Mouse (Mus musculus) embryonic facial prominence, embryonic 13.5 days (tissue): ENCODE data around the gene Atp8b4. TPM values are rescaled to one million over a fixed set of nuclear protein-coding genes. Genes with fewer than 3 reads are reported as not detected.
"Not testable (repeated sequence)": the region's sequence is repeated elsewhere in the genome, so short reads cannot be mapped to it uniquely, and the experiment has no call there.

Experiments
- ATAC-seq: fragments of 200-750 bp; cut with Nextera tagmentation; 2 replicates; pipeline ENCODE4 v1.8.0; 2017; ENCODE audit warnings: low read depth; ENCODE audit not compliant: insufficient number of reproducible peaks, insufficient read depth, low FRiP score, low TSS enrichment
- H3K27ac ChIP-seq: fragments of 300-500 bp; sonication (generic); 2 replicates; pipeline ENCODE4 v1.5.1; 2015; ENCODE audit warnings: moderate library complexity, mild to moderate bottlenecking, inconsistent platforms
- H3K27me3 ChIP-seq: fragments of 300-500 bp; sonication (generic); 2 replicates; pipeline ENCODE4 v1.6.1; 2015; ENCODE audit warnings: mild to moderate bottlenecking, inconsistent platforms
- H3K36me3 ChIP-seq: fragments of 300-500 bp; sonication (generic); 2 replicates; pipeline ENCODE4 v1.6.1; 2015; ENCODE audit warnings: mild to moderate bottlenecking, inconsistent platforms
- H3K4me1 ChIP-seq: fragments of 300-500 bp; sonication (generic); 2 replicates; pipeline ENCODE4 v1.6.1; 2015; ENCODE audit warnings: inconsistent platforms
- H3K4me2 ChIP-seq: fragments of 300-500 bp; sonication (generic); 2 replicates; pipeline ENCODE4 v1.6.1; 2015; ENCODE audit warnings: moderate library complexity, mild to moderate bottlenecking, inconsistent platforms
- H3K4me3 ChIP-seq: fragments of 300-500 bp; sonication (generic); 2 replicates; pipeline ENCODE4 v1.5.1; 2015; ENCODE audit warnings: mild to moderate bottlenecking, inconsistent platforms
- H3K9ac ChIP-seq: fragments of 300-500 bp; sonication (generic); 2 replicates; pipeline ENCODE4 v1.6.1; 2015; ENCODE audit warnings: mild to moderate bottlenecking, inconsistent platforms
- H3K9me3 ChIP-seq: fragments of 300-500 bp; sonication (generic); 2 replicates; pipeline ENCODE4 v1.6.1; 2016; ENCODE audit warnings: inconsistent platforms
- WGBS: fragments of 180-500 bp; shearing (Covaris S2); methylation state at CpG from one replicate; pipeline ENCODE4 v1.1.7; 2015; ENCODE audit warnings: mixed read lengths; 5-methylcytosine and 5-hydroxymethylcytosine counted together
- polyA plus RNA-seq: library from polyadenylated mRNA; unstranded; fragments of >200 nt; fragmentation: Nextera tagmentation; extraction: Ambion mirVana; gene quantifications from 2 replicates; pipeline ENCODE4 v1.2.1, GENCODE M21; 2015

The Atp8b4 gene
- polyA plus RNA-seq, 1 experiment from 2014 or later, result 0.63 TPM

DNA sequence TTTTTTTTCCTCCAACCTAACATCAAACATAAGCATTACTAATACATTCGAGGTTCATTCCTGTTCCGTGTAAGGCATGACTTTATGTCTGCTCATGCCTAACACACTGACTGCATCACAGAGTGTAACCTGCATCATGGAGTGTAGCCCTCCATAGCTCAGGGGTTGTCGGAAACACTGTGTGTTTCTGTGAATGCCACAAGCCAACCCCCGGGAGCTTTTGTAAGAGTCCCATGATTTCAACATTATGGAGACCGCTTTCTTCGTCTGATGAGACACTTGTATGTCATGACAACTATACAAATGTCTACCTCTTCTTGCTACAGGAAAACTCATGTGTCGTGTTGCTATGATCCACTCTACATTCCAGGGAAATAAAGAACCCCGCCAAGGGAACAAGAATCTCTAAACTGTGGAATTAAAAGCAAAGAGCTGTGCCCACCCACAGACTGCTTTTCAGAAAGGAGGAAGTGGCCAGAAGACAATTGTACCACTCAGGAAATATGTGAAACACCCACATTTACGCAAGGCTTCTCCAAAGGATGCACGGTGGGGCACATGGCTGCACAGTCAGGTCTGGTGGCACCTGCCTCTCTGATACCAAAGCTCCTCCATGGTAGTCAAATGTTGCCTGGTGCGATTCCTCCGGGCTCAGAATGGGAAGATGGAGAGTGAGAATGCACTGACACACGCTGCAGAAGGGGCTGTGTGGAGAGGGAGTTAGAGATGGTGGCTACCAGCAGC is 33.9 kb downstream of the Atp8b4 start:
- ATAC-seq, result no peak
- WGBS, result 75% methylated on average over 13 of the region's 13 CpGs

DNA sequence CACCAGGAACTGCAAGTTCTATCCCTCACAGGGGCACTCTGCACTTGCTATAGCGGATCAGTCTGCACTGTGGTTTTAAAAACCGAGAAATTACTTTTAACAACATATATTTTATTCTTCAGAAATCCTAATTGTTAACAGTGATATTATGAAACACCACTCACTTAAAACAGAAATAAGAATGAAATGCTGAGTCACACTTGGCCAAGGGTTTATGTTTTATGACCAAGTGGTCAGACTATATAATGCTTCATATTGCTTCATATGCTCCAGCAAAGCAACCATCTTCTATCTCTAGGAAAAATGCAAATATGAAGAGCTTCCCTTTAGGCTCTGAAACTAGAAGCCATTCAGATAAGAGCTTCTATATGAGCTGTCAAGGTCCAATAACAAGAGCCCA is 41.8 kb downstream of the Atp8b4 start:
- no peak overlapping the region for H3K9ac ChIP-seq
- ATAC-seq, result no peak
- no peaks in the 10 kb centered on the region for H3K9me3 ChIP-seq
- H3K4me1 ChIP-seq, result no peaks in the 10 kb centered on the region
- no peaks in the 10 kb centered on the region for H3K36me3 ChIP-seq
- no peak overlapping the region for H3K27ac ChIP-seq
- 88% methylated on average over 2 of the region's 2 CpGs for WGBS
- no peaks in the 10 kb centered on the region for H3K27me3 ChIP-seq
- no peak overlapping the region for H3K4me3 ChIP-seq
- no peak overlapping the region for H3K4me2 ChIP-seq

More for the DNA sequence above, 33.9 kb downstream of the Atp8b4 start:
- Histone ChIP-seq H3K27ac (no peak overlapping the region), H3K9me3 (no peaks in the 10 kb centered on the region), H3K4me1 (no peaks in the 10 kb centered on the region; the same call in 1 of the 2 replicates), H3K36me3 (no peaks in the 10 kb centered on the region), H3K27me3 (no peaks in the 10 kb centered on the region), H3K9ac (no peak overlapping the region), H3K4me2 (no peak overlapping the region), H3K4me3 (no peak overlapping the region)

DNA sequence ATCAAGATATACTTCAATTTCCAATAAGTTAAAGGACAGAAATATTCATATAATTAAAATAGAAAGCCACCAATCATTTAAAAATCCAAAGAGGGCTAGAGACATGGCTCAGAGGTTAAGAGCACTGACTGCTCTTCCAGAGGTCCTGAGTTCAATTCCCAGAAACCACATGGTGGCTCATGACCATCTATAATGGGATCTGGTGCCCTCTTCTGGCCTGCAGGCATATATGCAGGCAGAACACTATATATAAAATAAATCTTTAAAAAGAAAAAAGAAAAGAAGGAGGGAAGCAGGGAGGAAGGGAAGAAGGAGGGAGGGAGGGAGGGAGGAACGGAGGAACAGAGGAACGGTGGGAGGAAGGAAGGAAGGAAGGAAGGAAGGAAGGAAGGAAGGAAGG is 42.7 kb downstream of the Atp8b4 start:
- not testable (repeated sequence) for ATAC-seq, H3K4me1 ChIP-seq, H3K4me2 ChIP-seq, H3K36me3 ChIP-seq, H3K27ac ChIP-seq, H3K9me3 ChIP-seq, H3K9ac ChIP-seq, H3K27me3 ChIP-seq, H3K4me3 ChIP-seq
- WGBS, result 43% methylated on average over 2 of the region's 2 CpGs

DNA sequence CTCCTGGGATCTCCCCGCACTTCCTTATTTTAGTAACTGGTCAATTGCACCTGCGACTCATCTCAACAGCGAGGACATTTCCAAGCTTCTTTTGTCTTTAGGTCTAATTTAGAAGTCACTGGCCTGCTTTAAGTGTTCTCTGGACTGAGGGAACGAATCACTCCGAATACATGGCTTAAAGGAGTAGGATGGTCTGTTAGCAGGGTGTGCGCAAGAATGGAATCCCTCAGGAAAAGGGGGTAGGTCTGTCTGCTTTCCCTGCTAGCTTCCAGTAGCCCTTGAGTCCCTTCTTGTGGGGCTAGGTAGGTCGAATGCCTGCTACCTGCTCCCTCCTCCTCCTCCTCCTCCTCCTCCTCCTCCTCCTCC is 49.6 kb downstream of the Atp8b4 start:
- H3K27me3 ChIP-seq, result no peaks in the 10 kb centered on the region
- peak overlapping the region; percentile 75 for H3K27ac ChIP-seq
- WGBS, result 72% methylated on average over 7 of the region's 7 CpGs
- no peak overlapping the region for H3K4me3 ChIP-seq
- peak overlapping the region; percentile 39 for H3K4me2 ChIP-seq
- H3K9me3 ChIP-seq, result no peaks in the 10 kb centered on the region
- ATAC-seq, result no peak
- peaks cover 15% of the 10 kb centered on the region for H3K4me1 ChIP-seq
- H3K9ac ChIP-seq, result no peak overlapping the region
- H3K36me3 ChIP-seq, result no peaks in the 10 kb centered on the region

DNA sequence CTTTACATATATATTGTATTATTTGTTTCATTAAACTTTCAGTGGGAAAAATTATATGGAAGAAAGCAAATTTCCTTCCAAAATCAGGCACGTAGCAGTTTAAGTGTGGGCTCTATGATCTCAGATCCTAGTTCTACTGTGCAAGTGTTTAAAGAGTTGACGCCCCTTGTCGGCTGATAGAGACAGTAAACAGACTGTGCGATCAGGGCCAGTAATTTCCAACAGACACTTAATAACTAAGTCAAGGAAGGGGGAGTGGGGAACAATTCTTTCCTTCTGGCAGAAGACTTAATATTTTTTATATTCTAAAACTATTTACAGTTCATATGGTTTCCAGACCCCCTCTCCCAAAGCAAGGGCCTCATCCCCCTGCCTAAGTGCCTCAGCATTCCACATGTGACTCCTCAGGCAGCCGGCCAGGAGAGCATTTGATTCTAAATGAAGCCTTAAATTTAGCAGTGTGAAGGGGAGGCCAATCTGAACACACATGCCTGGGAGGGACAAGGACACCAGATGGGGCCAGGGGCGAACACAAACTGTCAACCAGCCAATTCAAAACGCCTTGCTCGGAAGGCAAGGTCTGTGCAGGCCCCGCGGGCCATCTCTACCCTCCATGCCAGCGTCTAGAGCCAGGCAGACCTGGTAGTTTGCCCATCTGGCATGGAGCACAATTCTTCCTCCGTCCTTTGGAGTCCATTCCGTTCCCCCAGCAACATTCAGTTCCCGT is 50.1 kb downstream of the Atp8b4 start:
- 43% methylated on average over 14 of the region's 14 CpGs for WGBS
- Histone ChIP-seq H3K4me2 (peak overlapping the region; percentile 39), H3K9me3 (no peaks in the 10 kb centered on the region), H3K4me1 (peaks cover 15% of the 10 kb centered on the region), H3K4me3 (no peak overlapping the region), H3K27ac (peak overlapping the region; percentile 75), H3K27me3 (no peaks in the 10 kb centered on the region), H3K36me3 (no peaks in the 10 kb centered on the region), H3K9ac (no peak overlapping the region)
- ATAC-seq, result peak; percentile 69

DNA sequence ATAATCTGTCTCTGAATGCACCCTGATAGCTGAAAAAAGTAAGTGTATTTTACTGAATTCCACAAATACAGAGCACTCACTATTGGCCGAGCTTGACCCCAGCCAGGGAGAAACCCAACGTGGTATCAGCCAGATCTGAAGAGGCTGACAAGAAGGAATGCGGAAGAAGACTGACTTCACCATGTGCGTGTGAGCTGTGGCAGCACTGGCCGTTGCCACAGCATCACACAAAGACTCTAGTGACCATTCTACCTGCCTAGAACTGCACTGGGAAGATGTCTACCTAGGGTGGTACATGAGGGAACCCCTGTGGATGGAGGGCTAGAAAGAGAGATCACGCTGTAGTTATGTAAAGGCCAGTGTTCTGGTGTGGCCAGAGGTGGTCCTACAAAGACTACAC is 55.4 kb downstream of the Atp8b4 start:
- WGBS, result 70% methylated on average over 6 of the region's 6 CpGs
- Histone ChIP-seq H3K27ac (no peak overlapping the region), H3K36me3 (no peaks in the 10 kb centered on the region), H3K4me3 (no peak overlapping the region), H3K4me2 (no peak overlapping the region), H3K9ac (no peak overlapping the region), H3K4me1 (peaks cover 5% of the 10 kb centered on the region), H3K27me3 (no peaks in the 10 kb centered on the region), H3K9me3 (no peaks in the 10 kb centered on the region)
- ATAC-seq, result no peak

DNA sequence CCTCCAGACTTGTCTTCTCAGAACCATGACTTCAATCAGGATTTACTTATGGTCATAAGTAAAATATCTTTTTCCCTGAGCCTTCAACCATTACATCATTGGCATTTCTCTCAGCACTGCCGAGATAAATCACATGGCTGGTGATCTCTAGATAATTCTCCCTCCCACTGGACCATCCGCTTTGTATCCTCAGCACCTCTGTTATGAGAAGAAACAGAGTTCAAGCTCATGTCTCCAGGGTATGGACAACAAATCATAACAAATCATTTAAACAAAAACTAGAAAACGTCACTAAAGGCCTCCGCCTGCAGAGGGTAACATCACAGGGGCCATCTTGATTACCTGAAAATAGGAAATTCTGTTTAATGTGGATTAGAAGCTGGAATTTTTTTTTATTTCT is 58.9 kb downstream of the Atp8b4 start:
- no peak overlapping the region for H3K4me3 ChIP-seq

DNA sequence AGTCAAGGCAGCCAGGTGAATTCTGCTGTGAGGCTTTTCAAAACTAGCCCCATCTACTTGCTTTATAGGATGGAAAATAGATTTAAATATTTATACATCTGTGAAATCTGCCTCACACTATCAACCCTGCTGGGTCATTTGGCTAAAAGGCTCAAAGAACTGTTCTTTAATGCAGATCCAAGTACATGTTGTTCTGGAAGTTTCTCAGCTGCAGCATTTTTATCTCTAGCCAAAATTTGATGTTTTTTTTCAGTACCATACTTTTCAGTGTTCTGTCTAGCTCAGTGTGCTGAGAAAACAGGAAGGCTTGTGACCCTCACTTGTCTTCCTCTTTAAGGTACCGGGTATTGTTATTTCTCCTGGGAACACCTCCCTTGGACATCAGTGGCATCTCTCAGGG is 65.8 kb downstream of the Atp8b4 start:
- Histone ChIP-seq H3K4me2 (no peak overlapping the region), H3K36me3 (no peaks in the 10 kb centered on the region), H3K4me1 (no peaks in the 10 kb centered on the region), H3K4me3 (no peak overlapping the region), H3K9me3 (no peaks in the 10 kb centered on the region), H3K27ac (no peak overlapping the region), H3K27me3 (no peaks in the 10 kb centered on the region), H3K9ac (no peak overlapping the region)
- no peak for ATAC-seq
- 79% methylated on average over 1 of the region's 1 CpGs for whole genome bisulfite sequencing

More for the DNA sequence above, 58.9 kb downstream of the Atp8b4 start:
- H3K4me2 ChIP-seq, result no peak overlapping the region
- ATAC-seq, result no peak
- H3K27me3 ChIP-seq, result no peaks in the 10 kb centered on the region
- H3K27ac ChIP-seq, result no peak overlapping the region
- H3K9me3 ChIP-seq, result no peaks in the 10 kb centered on the region
- no peaks in the 10 kb centered on the region for H3K36me3 ChIP-seq
- WGBS, result 65% methylated on average over 4 of the region's 4 CpGs
- no peak overlapping the region for H3K9ac ChIP-seq
- no peaks in the 10 kb centered on the region for H3K4me1 ChIP-seq

DNA sequence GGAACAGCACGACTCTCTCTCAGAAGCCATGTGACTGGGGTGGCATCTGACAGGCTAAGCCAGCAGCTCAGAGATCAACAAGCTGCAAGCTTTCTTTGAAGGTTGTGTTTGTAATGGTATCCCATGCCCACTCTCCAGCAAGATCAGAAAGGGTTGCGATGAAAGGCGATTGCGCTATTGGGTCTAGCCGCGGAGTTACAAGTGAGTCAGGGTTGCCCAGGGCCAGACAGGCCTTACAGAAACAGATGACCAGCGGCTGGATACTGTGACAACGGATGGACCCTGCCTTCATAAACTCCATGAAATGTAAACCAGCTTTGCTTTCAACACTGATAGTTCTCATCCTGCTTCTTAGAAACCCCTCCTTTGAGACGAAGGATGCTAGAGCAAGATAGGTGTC is 66.2 kb downstream of the Atp8b4 start:
- H3K4me1 ChIP-seq, result no peaks in the 10 kb centered on the region
- ATAC-seq, result no peak
- no peak overlapping the region for H3K4me2 ChIP-seq
- no peaks in the 10 kb centered on the region for H3K9me3 ChIP-seq
- 87% methylated on average over 9 of the region's 9 CpGs for WGBS
- H3K36me3 ChIP-seq, result no peaks in the 10 kb centered on the region
- no peak overlapping the region for H3K9ac ChIP-seq
- H3K27me3 ChIP-seq, result no peaks in the 10 kb centered on the region
- H3K4me3 ChIP-seq, result no peak overlapping the region
- no peak overlapping the region for H3K27ac ChIP-seq

DNA sequence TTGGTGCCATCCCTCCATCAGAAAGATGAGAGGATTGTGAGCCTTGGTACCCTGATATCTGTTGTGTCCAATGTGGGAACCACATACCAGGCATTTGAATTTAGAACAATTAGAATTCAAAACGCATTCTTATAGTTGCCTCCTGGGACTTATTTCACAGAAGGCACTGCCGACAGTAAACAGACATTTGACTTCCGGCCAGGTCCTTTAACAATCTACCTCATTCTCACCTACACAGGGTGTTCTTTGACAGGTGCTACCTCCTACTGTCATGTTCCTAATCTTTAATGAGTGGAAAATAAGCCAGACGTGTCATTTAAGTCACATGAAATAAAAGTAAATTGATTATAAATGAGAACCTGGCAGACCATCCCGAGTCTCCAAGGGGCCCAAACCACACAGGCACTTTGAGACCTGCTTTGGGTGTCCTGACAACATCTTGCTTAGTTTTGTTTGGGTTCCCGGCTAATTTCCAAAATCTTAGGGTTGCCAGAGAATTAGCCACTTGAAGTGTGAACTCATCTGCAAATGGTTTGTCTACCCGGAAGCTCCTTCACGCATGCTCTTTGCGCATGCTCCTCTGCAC is 67.9 kb downstream of the Atp8b4 start:
- Histone ChIP-seq H3K9ac (no peak overlapping the region), H3K27ac (no peak overlapping the region), H3K4me1 (no peaks in the 10 kb centered on the region), H3K4me3 (no peak overlapping the region), H3K36me3 (no peaks in the 10 kb centered on the region), H3K27me3 (no peaks in the 10 kb centered on the region), H3K9me3 (no peaks in the 10 kb centered on the region), H3K4me2 (no peak overlapping the region)
- 78% methylated on average over 9 of the region's 9 CpGs for WGBS
- ATAC-seq, result no peak

DNA sequence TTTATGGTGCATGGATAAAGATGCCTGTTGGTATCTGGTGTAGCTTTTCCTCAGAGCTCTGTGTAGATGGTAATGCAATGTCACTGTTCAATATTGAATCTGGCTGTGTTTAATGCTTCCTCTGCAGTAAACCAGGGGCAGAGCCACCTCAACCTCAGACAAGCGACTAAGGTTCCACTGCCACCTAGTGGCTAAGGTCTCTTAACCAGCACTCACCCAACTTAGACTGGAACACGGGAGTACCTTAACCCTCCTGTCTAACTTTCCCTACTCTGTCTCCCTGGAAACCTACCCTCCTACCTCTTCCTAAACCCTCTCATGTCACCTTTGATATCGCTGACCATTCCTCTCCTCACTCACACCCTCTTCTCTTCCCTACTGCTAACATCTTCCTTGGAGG is 71.2 kb downstream of the Atp8b4 start:
- Histone ChIP-seq H3K27me3 (no peaks in the 10 kb centered on the region), H3K27ac (no peak overlapping the region), H3K4me2 (no peak overlapping the region), H3K36me3 (no peaks in the 10 kb centered on the region), H3K4me1 (no peaks in the 10 kb centered on the region), H3K9ac (no peak overlapping the region), H3K9me3 (no peaks in the 10 kb centered on the region), H3K4me3 (no peak overlapping the region)
- no peak for ATAC-seq
- WGBS, result 25% methylated on average over 3 of the region's 3 CpGs

DNA sequence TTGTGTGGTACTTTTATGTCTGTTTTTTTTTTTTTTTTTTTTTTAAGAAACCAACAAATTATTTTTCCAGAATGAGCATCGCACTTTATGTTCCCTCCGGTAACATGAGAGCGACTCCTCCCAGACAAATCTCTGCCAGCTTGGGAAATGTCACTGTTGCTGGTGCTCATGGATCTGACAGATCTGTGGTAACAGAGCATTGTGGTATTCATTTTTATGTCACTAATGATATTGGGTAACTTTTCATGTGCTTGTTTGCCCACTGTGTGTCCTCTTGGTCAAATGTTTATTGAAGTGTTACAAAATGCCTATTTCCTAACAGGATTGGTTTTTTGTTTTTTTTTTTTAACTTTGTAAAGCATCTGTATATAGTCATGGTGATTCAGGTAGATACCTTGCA is 75.3 kb downstream of the Atp8b4 start:
- Histone ChIP-seq H3K27ac (no peak overlapping the region), H3K36me3 (no peaks in the 10 kb centered on the region), H3K4me2 (no peak overlapping the region), H3K9me3 (no peaks in the 10 kb centered on the region), H3K9ac (no peak overlapping the region), H3K4me3 (no peak overlapping the region), H3K4me1 (no peaks in the 10 kb centered on the region), H3K27me3 (no peaks in the 10 kb centered on the region)
- no peak for ATAC-seq
- WGBS, result 65% methylated on average over 3 of the region's 3 CpGs
